Mouse (Mus musculus): ENCODE measurements around the gene Ptpn3. TPM values are rescaled to one million over a fixed set of nuclear protein-coding genes. Genes with fewer than 3 reads are reported as not detected.
A peak's percentile ranks its signal among the peaks of the same experiment; 100 is the strongest.

Ptpn3 gene
- polyA plus RNA-seq (2011; ENCODE audit: insufficient read length, low read depth, missing spikeins) = 4.0 and 7.8 TPM in 2 replicates

GRCm38 (mm10) chr4:57301410-57302313 is at the start of gene Ptpn3:
Ptpn3 (minus strand) TSS chr4:57301837.
- H3K4me1 ChIP-seq (ENCODE audit: control insufficient read depth, insufficient read depth, low read length) = 0 out of 2 replicates have a peak, but pooled peaks cover 9% of the 10 kb centered on the region
- TF ChIP-seq CTCF (IDR thresholded peaks at IDR 0.05; ENCODE audit: borderline replicate concordance, insufficient read depth, low read length) = no peak
- TF ChIP-seq POLR2A (IDR thresholded peaks at IDR 0.05; ENCODE audit: low read depth, low read length) = peak; percentile 50
- peak within 1 kb of the TSS; percentile 59 for H3K4me3 ChIP-seq (ENCODE audit: insufficient read depth, low read length)
- 0 out of 2 replicates have a peak within 1 kb of the TSS, but pooled peaks have one; percentile 45 for H3K27ac ChIP-seq (ENCODE audit: insufficient read depth, low read length)

DNA sequence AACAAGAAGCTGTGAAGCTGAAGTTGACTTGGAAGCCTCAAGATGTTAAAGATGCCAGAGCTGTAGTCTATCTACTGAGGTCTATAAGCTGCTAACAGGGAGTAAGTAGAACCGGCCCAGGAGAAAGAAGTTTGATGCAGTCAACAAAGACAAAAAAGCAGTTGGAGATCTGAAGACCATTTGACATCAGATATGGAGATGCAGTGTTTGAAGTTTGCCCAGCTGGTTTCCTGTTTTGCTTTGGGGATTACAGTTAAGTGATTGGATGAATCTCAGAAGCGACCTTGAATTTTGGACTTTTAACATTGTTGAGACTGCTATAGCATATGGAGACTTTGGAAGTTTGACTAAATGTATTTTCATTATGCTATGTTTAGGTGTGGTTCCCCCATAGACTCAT is 48.9 kb upstream of the Ptpn3 start:
- TF ChIP-seq CTCF (IDR thresholded peaks at IDR 0.05; ENCODE audit: borderline replicate concordance, insufficient read depth, low read length) (no peak), POLR2A (IDR thresholded peaks at IDR 0.05; ENCODE audit: low read depth, low read length) (no peak)
- no peaks in the 10 kb centered on the region for H3K4me1 ChIP-seq (ENCODE audit: control insufficient read depth, insufficient read depth, low read length)
- H3K4me3 ChIP-seq (ENCODE audit: insufficient read depth, low read length) = no peak overlapping the region
- no peak overlapping the region for H3K27ac ChIP-seq (ENCODE audit: insufficient read depth, low read length)

DNA sequence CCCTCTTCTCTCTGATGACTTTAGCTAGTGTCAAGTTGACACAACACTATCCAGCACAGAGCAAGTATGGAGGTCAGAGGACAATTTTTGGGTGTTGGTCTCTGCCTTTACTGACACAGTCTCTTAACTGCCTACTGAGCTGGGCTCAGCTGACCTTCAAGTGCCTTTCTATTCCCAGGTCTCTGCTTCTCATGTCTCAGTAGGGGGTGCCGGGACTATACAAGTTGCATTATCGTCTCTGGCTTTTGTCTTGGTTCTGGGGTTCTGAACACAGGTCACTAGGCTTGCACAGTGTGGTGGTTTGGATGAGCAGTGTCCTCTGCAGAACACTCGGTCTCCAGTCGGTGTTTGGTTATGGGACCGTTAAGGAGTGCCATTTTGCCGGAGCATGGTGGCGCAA is 42.4 kb upstream of the Ptpn3 start:
- no peak overlapping the region for H3K27ac ChIP-seq (ENCODE audit: insufficient read depth, low read length)
- TF ChIP-seq POLR2A (IDR thresholded peaks at IDR 0.05; ENCODE audit: low read depth, low read length) = no peak
- TF ChIP-seq CTCF (IDR thresholded peaks at IDR 0.05; ENCODE audit: borderline replicate concordance, insufficient read depth, low read length) = no peak
- H3K4me3 ChIP-seq (ENCODE audit: insufficient read depth, low read length) = no peak overlapping the region
- H3K4me1 ChIP-seq (ENCODE audit: control insufficient read depth, insufficient read depth, low read length) = no peaks in the 10 kb centered on the region

- H3K27ac ChIP-seq (ENCODE audit: insufficient read depth, low read length) = no peak overlapping the region
- no peaks in the 10 kb centered on the region for H3K4me1 ChIP-seq (ENCODE audit: control insufficient read depth, insufficient read depth, low read length)
- TF ChIP-seq POLR2A (IDR thresholded peaks at IDR 0.05; ENCODE audit: low read depth, low read length) (no peak), CTCF (IDR thresholded peaks at IDR 0.05; ENCODE audit: borderline replicate concordance, insufficient read depth, low read length) (no peak)
- H3K4me3 ChIP-seq (ENCODE audit: insufficient read depth, low read length) = no peak overlapping the region
Measured at GRCm38 (mm10) chr4:57338923-57339322, 37.3 kb upstream of the Ptpn3 start.

GRCm38 (mm10) chr4:57338061-57338460 is 36.4 kb upstream of the Ptpn3 start:
- H3K27ac ChIP-seq (ENCODE audit: insufficient read depth, low read length) = no peak overlapping the region
- no peaks in the 10 kb centered on the region for H3K4me1 ChIP-seq (ENCODE audit: control insufficient read depth, insufficient read depth, low read length)
- no peak overlapping the region for H3K4me3 ChIP-seq (ENCODE audit: insufficient read depth, low read length)
- TF ChIP-seq CTCF (IDR thresholded peaks at IDR 0.05; ENCODE audit: borderline replicate concordance, insufficient read depth, low read length) (no peak), POLR2A (IDR thresholded peaks at IDR 0.05; ENCODE audit: low read depth, low read length) (no peak)

DNA sequence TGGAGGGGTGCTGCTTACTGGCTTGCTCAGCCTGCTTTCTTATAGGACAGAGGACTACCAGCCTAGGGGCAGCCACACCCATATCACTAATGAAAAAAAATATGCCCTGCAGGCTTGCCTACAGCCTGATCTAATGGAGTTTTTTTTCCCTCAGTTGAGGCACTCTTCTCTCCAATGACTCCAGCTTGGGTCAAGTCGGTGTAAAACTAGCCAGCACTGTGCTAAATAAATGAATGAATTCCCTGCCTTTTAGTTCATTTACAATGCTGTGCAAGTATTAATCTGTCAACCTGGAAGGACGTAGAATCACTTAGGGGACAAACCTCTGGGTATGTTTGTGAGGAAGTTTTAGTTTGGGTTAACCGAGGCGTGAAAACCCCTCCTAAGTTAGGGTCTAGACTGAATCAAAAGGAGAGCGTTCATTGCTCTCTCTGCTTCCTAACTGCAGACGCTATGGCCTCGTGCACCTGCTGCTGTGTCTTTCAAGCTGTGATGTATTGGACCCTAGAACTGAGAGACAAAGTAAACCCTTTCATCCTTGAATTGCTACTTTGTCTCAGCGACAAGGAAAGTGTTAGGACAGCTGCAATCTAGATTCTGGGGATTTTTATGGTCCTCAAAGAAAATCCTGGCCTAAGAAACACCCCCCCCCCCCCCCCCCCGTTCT is 33.5 kb upstream of the Ptpn3 start:
- no peak overlapping the region for H3K27ac ChIP-seq (ENCODE audit: insufficient read depth, low read length)
- H3K4me1 ChIP-seq (ENCODE audit: control insufficient read depth, insufficient read depth, low read length) = no peaks in the 10 kb centered on the region
- no peak overlapping the region for H3K4me3 ChIP-seq (ENCODE audit: insufficient read depth, low read length)
- TF ChIP-seq CTCF (IDR thresholded peaks at IDR 0.05; ENCODE audit: borderline replicate concordance, insufficient read depth, low read length) (no peak), POLR2A (IDR thresholded peaks at IDR 0.05; ENCODE audit: low read depth, low read length) (no peak)

DNA sequence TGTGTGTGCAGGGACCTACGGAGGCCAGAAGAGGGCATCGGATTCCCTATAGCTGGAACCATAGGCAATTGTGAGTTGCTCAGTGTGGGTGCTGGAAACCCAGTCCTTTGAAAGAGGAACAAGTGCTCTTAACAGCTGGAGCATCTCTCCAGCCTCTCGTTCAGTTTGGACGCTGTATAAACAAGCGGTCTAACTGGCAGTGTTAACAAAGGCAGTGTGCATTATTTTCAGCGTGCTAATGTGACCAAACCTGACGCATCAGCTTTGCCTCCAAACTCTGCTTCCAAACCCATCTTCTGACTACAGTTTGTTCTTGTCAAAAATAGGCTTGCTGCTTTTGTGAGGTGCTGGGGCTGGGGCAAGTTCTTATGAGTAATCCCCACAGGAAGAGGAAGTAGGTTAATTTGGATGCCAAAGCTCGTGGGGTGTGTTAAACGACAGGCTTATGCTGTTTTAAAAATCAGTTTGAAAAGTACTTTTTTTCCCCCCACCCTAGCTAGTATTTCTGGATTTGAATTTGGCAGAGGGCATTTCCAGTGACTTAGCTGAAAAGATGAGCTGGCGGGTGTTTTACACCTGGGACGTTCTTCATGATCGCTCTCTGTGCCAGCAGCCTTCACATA is 32.4 kb upstream of the Ptpn3 start:
- Histone ChIP-seq H3K4me1 (ENCODE audit: control insufficient read depth, insufficient read depth, low read length) (no peaks in the 10 kb centered on the region), H3K4me3 (ENCODE audit: insufficient read depth, low read length) (no peak overlapping the region), H3K27ac (ENCODE audit: insufficient read depth, low read length) (no peak overlapping the region)
- no peak for TF ChIP-seq POLR2A (IDR thresholded peaks at IDR 0.05; ENCODE audit: low read depth, low read length)
- TF ChIP-seq CTCF (IDR thresholded peaks at IDR 0.05; ENCODE audit: borderline replicate concordance, insufficient read depth, low read length) = no peak

DNA sequence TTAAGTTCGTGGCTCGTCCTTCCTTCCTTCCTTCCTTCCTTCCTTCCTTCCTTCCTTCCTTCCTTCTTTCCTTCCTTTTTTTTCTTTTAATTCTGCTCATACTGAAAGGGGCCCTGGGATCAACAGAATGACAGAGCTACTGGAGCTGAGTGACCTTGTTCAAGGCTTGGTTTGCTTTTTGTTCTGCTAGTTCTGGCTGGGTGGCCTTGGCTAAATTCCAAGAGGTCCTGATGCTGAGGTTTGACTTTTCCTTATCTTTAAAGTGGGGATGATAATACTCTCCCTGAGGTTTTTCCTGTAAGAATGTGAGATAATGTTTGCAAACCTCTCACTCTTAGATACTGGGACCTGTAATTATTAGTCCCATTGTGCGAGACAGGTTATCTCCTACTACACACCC is 30.9 kb upstream of the Ptpn3 start:
- TF ChIP-seq CTCF (IDR thresholded peaks at IDR 0.05; ENCODE audit: borderline replicate concordance, insufficient read depth, low read length) (no peak), POLR2A (IDR thresholded peaks at IDR 0.05; ENCODE audit: low read depth, low read length) (no peak)
- Histone ChIP-seq H3K4me1 (ENCODE audit: control insufficient read depth, insufficient read depth, low read length) (no peaks in the 10 kb centered on the region), H3K27ac (ENCODE audit: insufficient read depth, low read length) (no peak overlapping the region), H3K4me3 (ENCODE audit: insufficient read depth, low read length) (no peak overlapping the region)

GRCm38 (mm10) chr4:57320606-57321327 is 19.1 kb upstream of the Ptpn3 start:
- Histone ChIP-seq H3K4me1 (ENCODE audit: control insufficient read depth, insufficient read depth, low read length) (peaks cover 2% of the 10 kb centered on the region), H3K27ac (ENCODE audit: insufficient read depth, low read length) (no peak overlapping the region), H3K4me3 (ENCODE audit: insufficient read depth, low read length) (no peak overlapping the region)
- TF ChIP-seq POLR2A (IDR thresholded peaks at IDR 0.05; ENCODE audit: low read depth, low read length) (no peak), CTCF (IDR thresholded peaks at IDR 0.05; ENCODE audit: borderline replicate concordance, insufficient read depth, low read length) (peak; percentile 61; the same call in 1 of the 2 replicates)

Data from embryonic fibroblast, embryonic 13.5 days (primary cell).